Mouse (Mus musculus): Measurements from ENCODE around the gene Apoa5. TPM values are rescaled to one million over a fixed set of nuclear protein-coding genes. Genes with fewer than 3 reads are reported as not detected.

Apoa5 gene
- polyA plus RNA-seq, 1 experiment from 2014 or later = not detected

GRCm38 (mm10) chr9:46272070-46272469, 3.6 kb downstream of the Apoa5 start:
- Histone ChIP-seq H3K9me3 (ENCODE audit: control insufficient read depth, low read depth, low read length) (no peaks in the 10 kb centered on the region), H3K4me3 (ENCODE audit: low read depth, low read length) (no peak overlapping the region), H3K27me3 (ENCODE audit: control insufficient read depth, insufficient read depth, low read length) (peaks cover 4% of the 10 kb centered on the region; the same call in 1 of the 2 replicates), H3K4me2 (replicated peaks; ENCODE audit: low read depth, low read length) (no peak overlapping the region), H3K9ac (replicated peaks; ENCODE audit: low read depth, low read length) (no peak overlapping the region), H3K36me3 (ENCODE audit: control insufficient read depth, insufficient read depth, low read length) (peaks cover 18% of the 10 kb centered on the region; the same call in 1 of the 2 replicates), H3K4me1 (ENCODE audit: control insufficient read depth, insufficient read depth, low read length) (peaks cover 6% of the 10 kb centered on the region), H3K27ac (ENCODE audit: low read length) (no peak overlapping the region)
- no peak for ATAC-seq (ENCODE audit: insufficient number of reproducible peaks, insufficient read depth, low FRiP score, low read depth)
- WGBS = 77% methylated on average over 9 of the region's 9 CpGs

- H3K9ac ChIP-seq (replicated peaks; ENCODE audit: low read depth, low read length) = peak within 1 kb of the TSS; percentile 60
- H3K27me3 ChIP-seq (ENCODE audit: control insufficient read depth, insufficient read depth, low read length) = peaks cover 4% of the 10 kb centered on the region; the same call in 1 of the 2 replicates
- peak; percentile 93 for ATAC-seq (ENCODE audit: insufficient number of reproducible peaks, insufficient read depth, low FRiP score, low read depth)
- no peaks in the 10 kb centered on the region for H3K9me3 ChIP-seq (ENCODE audit: control insufficient read depth, low read depth, low read length)
- peaks cover 25% of the 10 kb centered on the region for H3K36me3 ChIP-seq (ENCODE audit: control insufficient read depth, insufficient read depth, low read length)
- peak within 1 kb of the TSS; percentile 85 for H3K4me2 ChIP-seq (replicated peaks; ENCODE audit: low read depth, low read length)
- 5% methylated on average over 45 of the region's 45 CpGs for WGBS
- peak within 1 kb of the TSS; percentile 80 for H3K4me3 ChIP-seq (ENCODE audit: low read depth, low read length)
- H3K27ac ChIP-seq (ENCODE audit: low read length) = peak within 1 kb of the TSS; percentile 44
- peaks cover 6% of the 10 kb centered on the region for H3K4me1 ChIP-seq (ENCODE audit: control insufficient read depth, insufficient read depth, low read length)
Observed at GRCm38 (mm10) chr9:46272677-46273454, 4.4 kb downstream of the Apoa5 start, which contains the start of gene Zpr1. Gene Zpr1, plus strand, starts transcription at chr9:46273064.

- WGBS = 86% methylated on average over 9 of the region's 9 CpGs
- H3K27me3 ChIP-seq (ENCODE audit: control insufficient read depth, insufficient read depth, low read length) = peaks cover 4% of the 10 kb centered on the region; the same call in 1 of the 2 replicates
- H3K36me3 ChIP-seq (ENCODE audit: control insufficient read depth, insufficient read depth, low read length) = peaks cover 33% of the 10 kb centered on the region
- peaks cover 6% of the 10 kb centered on the region for H3K4me1 ChIP-seq (ENCODE audit: control insufficient read depth, insufficient read depth, low read length)
- ATAC-seq (ENCODE audit: insufficient number of reproducible peaks, insufficient read depth, low FRiP score, low read depth) = no peak
- no peak overlapping the region for H3K4me3 ChIP-seq (ENCODE audit: low read depth, low read length)
- no peak overlapping the region for H3K4me2 ChIP-seq (replicated peaks; ENCODE audit: low read depth, low read length)
- H3K27ac ChIP-seq (ENCODE audit: low read length) = no peak overlapping the region
- H3K9ac ChIP-seq (replicated peaks; ENCODE audit: low read depth, low read length) = no peak overlapping the region
- H3K9me3 ChIP-seq (ENCODE audit: control insufficient read depth, low read depth, low read length) = no peaks in the 10 kb centered on the region
Observed at GRCm38 (mm10) chr9:46274494-46274893, 6.1 kb downstream of the Apoa5 start.

GRCm38 (mm10) chr9:46282631-46283436, 14.4 kb downstream of the Apoa5 start, which contains the start of gene Bud13:
Gene Bud13, plus strand, starts transcription at chr9:46283008.
- H3K4me3 ChIP-seq (ENCODE audit: low read depth, low read length) = peak within 1 kb of the TSS; percentile 73
- H3K27me3 ChIP-seq (ENCODE audit: control insufficient read depth, insufficient read depth, low read length) = no peaks in the 10 kb centered on the region
- H3K9me3 ChIP-seq (ENCODE audit: control insufficient read depth, low read depth, low read length) = no peaks in the 10 kb centered on the region
- peak within 1 kb of the TSS; percentile 52 for H3K4me2 ChIP-seq (replicated peaks; ENCODE audit: low read depth, low read length)
- peaks cover 5% of the 10 kb centered on the region; the same call in 1 of the 2 replicates for H3K4me1 ChIP-seq (ENCODE audit: control insufficient read depth, insufficient read depth, low read length)
- peak; percentile 90 for ATAC-seq (ENCODE audit: insufficient number of reproducible peaks, insufficient read depth, low FRiP score, low read depth)
- H3K36me3 ChIP-seq (ENCODE audit: control insufficient read depth, insufficient read depth, low read length) = peaks cover 46% of the 10 kb centered on the region
- peak within 1 kb of the TSS; percentile 81 for H3K9ac ChIP-seq (replicated peaks; ENCODE audit: low read depth, low read length)
- H3K27ac ChIP-seq (ENCODE audit: low read length) = peak within 1 kb of the TSS; percentile 85
- under 1% methylated on average over 54 of the region's 55 CpGs for WGBS

GRCm38 (mm10) chr9:46298381-46298780, 29.9 kb downstream of the Apoa5 start:
- Histone ChIP-seq H3K4me3 (ENCODE audit: low read depth, low read length) (no peak overlapping the region), H3K9me3 (ENCODE audit: control insufficient read depth, low read depth, low read length) (no peaks in the 10 kb centered on the region), H3K27ac (ENCODE audit: low read length) (no peak overlapping the region), H3K9ac (replicated peaks; ENCODE audit: low read depth, low read length) (no peak overlapping the region), H3K27me3 (ENCODE audit: control insufficient read depth, insufficient read depth, low read length) (no peaks in the 10 kb centered on the region), H3K4me1 (ENCODE audit: control insufficient read depth, insufficient read depth, low read length) (no peaks in the 10 kb centered on the region), H3K4me2 (replicated peaks; ENCODE audit: low read depth, low read length) (no peak overlapping the region), H3K36me3 (ENCODE audit: control insufficient read depth, insufficient read depth, low read length) (peaks cover 40% of the 10 kb centered on the region)
- WGBS = 87% methylated on average over 4 of the region's 4 CpGs
- ATAC-seq (ENCODE audit: insufficient number of reproducible peaks, insufficient read depth, low FRiP score, low read depth) = no peak

GRCm38 (mm10) chr9:46302142-46302541, 33.7 kb downstream of the Apoa5 start:
- 11% methylated on average over 2 of the region's 2 CpGs for WGBS
- Histone ChIP-seq H3K4me2 (replicated peaks; ENCODE audit: low read depth, low read length) (no peak overlapping the region), H3K4me1 (ENCODE audit: control insufficient read depth, insufficient read depth, low read length) (no peaks in the 10 kb centered on the region), H3K4me3 (ENCODE audit: low read depth, low read length) (no peak overlapping the region), H3K9ac (replicated peaks; ENCODE audit: low read depth, low read length) (no peak overlapping the region), H3K27me3 (ENCODE audit: control insufficient read depth, insufficient read depth, low read length) (no peaks in the 10 kb centered on the region), H3K36me3 (ENCODE audit: control insufficient read depth, insufficient read depth, low read length) (peaks cover 21% of the 10 kb centered on the region), H3K27ac (ENCODE audit: low read length) (no peak overlapping the region), H3K9me3 (ENCODE audit: control insufficient read depth, low read depth, low read length) (no peaks in the 10 kb centered on the region)
- ATAC-seq (ENCODE audit: insufficient number of reproducible peaks, insufficient read depth, low FRiP score, low read depth) = no peak

- Histone ChIP-seq H3K27me3 (ENCODE audit: control insufficient read depth, insufficient read depth, low read length) (no peaks in the 10 kb centered on the region), H3K9ac (replicated peaks; ENCODE audit: low read depth, low read length) (no peak overlapping the region), H3K27ac (ENCODE audit: low read length) (no peak overlapping the region), H3K4me1 (ENCODE audit: control insufficient read depth, insufficient read depth, low read length) (no peaks in the 10 kb centered on the region), H3K9me3 (ENCODE audit: control insufficient read depth, low read depth, low read length) (no peaks in the 10 kb centered on the region), H3K36me3 (ENCODE audit: control insufficient read depth, insufficient read depth, low read length) (no peaks in the 10 kb centered on the region), H3K4me2 (replicated peaks; ENCODE audit: low read depth, low read length) (no peak overlapping the region), H3K4me3 (ENCODE audit: low read depth, low read length) (no peak overlapping the region)
- ATAC-seq (ENCODE audit: insufficient number of reproducible peaks, insufficient read depth, low FRiP score, low read depth) = no peak
- WGBS = 10% methylated on average over 7 of the region's 7 CpGs
Observed at GRCm38 (mm10) chr9:46309121-46309520, 40.7 kb downstream of the Apoa5 start.

- Histone ChIP-seq H3K4me2 (replicated peaks; ENCODE audit: low read depth, low read length) (no peak overlapping the region), H3K9me3 (ENCODE audit: control insufficient read depth, low read depth, low read length) (no peaks in the 10 kb centered on the region), H3K27me3 (ENCODE audit: control insufficient read depth, insufficient read depth, low read length) (no peaks in the 10 kb centered on the region), H3K4me1 (ENCODE audit: control insufficient read depth, insufficient read depth, low read length) (no peaks in the 10 kb centered on the region), H3K36me3 (ENCODE audit: control insufficient read depth, insufficient read depth, low read length) (no peaks in the 10 kb centered on the region), H3K27ac (ENCODE audit: low read length) (no peak overlapping the region), H3K9ac (replicated peaks; ENCODE audit: low read depth, low read length) (no peak overlapping the region), H3K4me3 (ENCODE audit: low read depth, low read length) (no peak overlapping the region)
- 0 out of 2 replicates have a peak, but pooled peaks have one; percentile 46 for ATAC-seq (ENCODE audit: insufficient number of reproducible peaks, insufficient read depth, low FRiP score, low read depth)
- 6% methylated on average over 4 of the region's 4 CpGs for whole genome bisulfite sequencing
Observed at GRCm38 (mm10) chr9:46314507-46314906, 46.1 kb downstream of the Apoa5 start.
